Mouse (Mus musculus): Measurements from ENCODE around the gene Dpep3. TPM values are rescaled to one million over a fixed set of nuclear protein-coding genes. Genes with fewer than 3 reads are reported as not detected.
"Not testable (repeated sequence)": the region's sequence is repeated elsewhere in the genome, so short reads cannot be mapped to it uniquely, and the experiment has no call there.

The Dpep3 gene
- not detected for polyA plus RNA-seq (2021)

DNA sequence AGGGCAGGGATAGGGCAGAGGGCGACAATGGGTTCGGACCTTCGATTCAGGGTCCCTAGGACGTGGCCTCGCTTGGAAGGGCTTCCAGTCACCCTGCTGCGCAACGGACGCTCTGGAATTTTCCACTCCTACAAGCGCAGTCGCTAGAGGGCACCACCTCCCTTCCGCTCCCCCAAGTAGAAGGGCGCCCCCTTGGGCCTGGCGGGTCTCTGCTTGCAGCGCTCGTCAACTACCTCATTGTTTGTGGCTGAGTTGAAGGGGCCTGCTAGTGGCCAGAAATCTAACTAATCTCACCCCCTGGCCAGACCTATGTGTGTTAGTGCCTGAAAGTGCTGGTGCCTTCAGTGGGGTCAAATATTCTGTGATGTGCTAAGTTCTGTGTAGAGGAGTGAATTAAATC is at the start of gene Dpep3:
TSS of gene Dpep3 (minus strand) at position 105 of the 400 bp plus-strand sequence.
- in situ Hi-C loops (cut with MboI; ENCODE audit: low pct_unique_long_range_greater_than_20kb): no loop called here
- no peak for TF ChIP-seq CTCF (IDR thresholded peaks at IDR 0.05)
- DNase-seq (ENCODE audit: low read depth, low spot score) (no peak), ATAC-seq (no peak)
- CTCF ChIA-PET: no interaction called here
- POLR2A ChIA-PET: no interaction called here
- H3K27me3 ChIP-seq: peaks cover 5% of the 10 kb centered on the region

DNA sequence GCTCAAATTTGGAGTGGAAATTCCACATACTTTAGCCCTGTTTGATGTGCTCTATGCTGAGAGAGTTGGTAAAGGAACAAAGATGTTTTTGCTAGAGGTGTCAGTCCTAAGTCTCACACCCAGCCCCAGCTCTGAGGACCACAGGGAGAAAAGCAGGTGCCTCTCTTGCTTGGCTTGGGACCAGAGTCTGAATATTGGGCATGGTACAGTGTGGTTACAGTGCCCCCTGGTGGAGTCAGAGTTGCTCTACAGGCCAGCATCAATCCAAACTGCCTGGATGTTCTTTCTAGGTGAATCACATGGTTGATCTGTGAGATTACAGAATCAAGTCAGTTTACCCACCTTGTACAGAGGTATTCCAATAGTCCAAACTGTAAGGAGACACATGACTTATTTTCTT is 43.3 kb upstream of the Dpep3 start:
- H3K27me3 ChIP-seq: no peaks in the 10 kb centered on the region
- ATAC-seq (no peak), DNase-seq (ENCODE audit: low read depth, low spot score) (no peak)
- in situ Hi-C loops (cut with MboI; ENCODE audit: low pct_unique_long_range_greater_than_20kb): no loop called here
- TF ChIP-seq CTCF (IDR thresholded peaks at IDR 0.05): peak; percentile 96
- ChIA-PET CTCF (interaction anchor here (0.6 to 1.7 kb wide), 12 partner anchors 12 to 252 kb away, joined by 3 to 6 read pairs (median 4); partner anchors contain the start of genes Dus2 and Nutf2), POLR2A (no interaction called here)

DNA sequence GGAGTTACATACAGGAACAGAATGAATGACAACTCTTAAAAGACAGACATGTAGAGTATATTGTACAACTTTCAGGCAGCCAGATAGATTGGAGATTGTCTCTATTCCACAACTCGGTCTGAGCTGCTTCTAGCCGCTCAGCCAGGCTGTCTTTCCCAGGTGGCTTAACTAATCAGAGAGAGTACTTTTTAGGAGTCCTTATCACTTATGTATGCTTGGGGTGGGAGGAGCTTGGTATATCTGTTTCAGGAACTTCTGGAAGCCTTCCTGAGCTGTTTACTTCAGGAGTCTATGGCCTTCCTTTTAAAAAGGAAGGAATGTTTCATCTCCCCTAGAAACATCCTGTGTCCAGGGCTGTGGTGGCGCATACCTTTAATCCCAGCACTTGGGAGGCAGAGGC is 38.8 kb upstream of the Dpep3 start:
- DNase-seq (ENCODE audit: low read depth, low spot score): no peak
- CTCF ChIA-PET: no interaction called here

DNA sequence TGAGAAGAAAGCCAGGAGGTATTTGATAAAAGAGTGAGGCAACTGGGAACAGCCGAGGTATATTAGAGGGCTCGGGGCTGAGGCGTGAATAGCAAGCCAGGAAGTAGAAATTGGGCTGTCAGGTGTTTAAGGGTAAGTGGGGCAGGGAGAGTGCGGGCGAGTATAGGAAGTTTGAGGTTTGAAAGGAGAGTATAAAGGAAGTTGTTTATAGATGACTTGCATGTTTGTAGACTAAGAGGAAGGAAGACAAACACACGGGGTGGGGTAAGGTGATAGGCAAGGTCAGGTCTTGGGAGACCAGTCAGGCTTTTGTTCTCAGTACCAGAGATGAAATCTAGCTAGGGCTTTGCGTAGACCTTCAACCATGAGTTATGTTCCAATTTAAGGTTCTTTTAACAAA is 37.9 kb upstream of the Dpep3 start:
- POLR2A ChIA-PET: no interaction called here
- no peaks in the 10 kb centered on the region for H3K27me3 ChIP-seq
- CTCF ChIA-PET: no interaction called here
- DNase-seq (ENCODE audit: low read depth, low spot score): no peak
- TF ChIP-seq CTCF (IDR thresholded peaks at IDR 0.05): no peak
- in situ Hi-C loops (cut with MboI; ENCODE audit: low pct_unique_long_range_greater_than_20kb): no loop called here
- no peak for ATAC-seq

More for the DNA sequence above, 38.8 kb upstream of the Dpep3 start:
- no peak for ATAC-seq
- TF ChIP-seq CTCF (IDR thresholded peaks at IDR 0.05): no peak
- POLR2A ChIA-PET: no interaction called here
- no peaks in the 10 kb centered on the region for H3K27me3 ChIP-seq
- in situ Hi-C loops (cut with MboI; ENCODE audit: low pct_unique_long_range_greater_than_20kb): no loop called here

DNA sequence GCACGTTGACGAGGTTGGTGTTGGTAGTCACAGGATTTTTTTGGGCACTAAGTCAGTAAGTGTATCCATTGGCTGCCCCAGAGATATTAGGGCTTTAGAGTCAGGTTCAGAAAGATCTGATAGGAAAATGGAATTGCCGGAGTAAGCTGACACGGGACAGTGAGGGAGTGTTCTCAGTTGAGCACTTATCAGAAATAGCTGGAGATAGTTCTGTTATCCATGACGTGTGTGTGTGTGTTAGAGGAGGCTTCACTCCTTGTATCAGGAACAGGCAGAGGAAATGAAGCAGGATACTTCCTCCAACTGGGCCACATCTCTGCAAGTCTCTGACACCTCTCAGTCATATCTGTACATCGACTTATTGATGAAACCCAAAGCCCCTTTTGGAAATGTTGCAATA is 37.1 kb upstream of the Dpep3 start:
- POLR2A ChIA-PET: no interaction called here
- TF ChIP-seq CTCF (IDR thresholded peaks at IDR 0.05): no peak
- CTCF ChIA-PET: no interaction called here
- H3K27me3 ChIP-seq: no peaks in the 10 kb centered on the region
- ATAC-seq: no peak
- in situ Hi-C loops (cut with MboI; ENCODE audit: low pct_unique_long_range_greater_than_20kb): no loop called here
- DNase-seq (ENCODE audit: low read depth, low spot score): no peak

DNA sequence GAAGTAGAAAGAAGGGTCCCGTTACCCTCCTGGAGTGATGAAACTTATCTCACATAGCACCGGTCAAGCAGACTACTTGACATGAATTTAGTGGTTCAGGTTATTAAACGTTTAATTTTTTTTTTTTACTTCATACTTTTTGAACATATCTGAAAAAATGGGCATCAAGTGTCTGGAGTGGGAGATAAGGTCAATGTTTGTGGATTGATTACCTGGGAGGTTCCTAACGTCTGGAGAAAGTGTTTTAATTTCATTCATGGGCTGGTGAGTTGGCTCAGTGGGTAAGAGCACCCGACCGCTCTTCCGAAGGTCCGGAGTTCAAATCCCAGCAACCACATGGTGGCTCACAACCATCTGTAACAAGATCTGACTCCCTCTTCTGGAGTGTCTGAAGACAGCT is 33.0 kb upstream of the Dpep3 start:
- ATAC-seq; H3K27me3 ChIP-seq; DNase-seq (ENCODE audit: low read depth, low spot score); in situ Hi-C loops (cut with MboI; ENCODE audit: low pct_unique_long_range_greater_than_20kb): not testable (repeated sequence)
- CTCF ChIA-PET: interaction anchor here (0.9 kb wide), 1 partner anchor 9 kb away, joined by 3 read pairs; no protein-coding TSS in a partner anchor
- TF ChIP-seq CTCF (IDR thresholded peaks at IDR 0.05): peak; percentile 13
- POLR2A ChIA-PET: interaction anchor here (0.8 kb wide), 1 partner anchor 168 kb away, joined by 3 read pairs; no protein-coding TSS in a partner anchor

DNA sequence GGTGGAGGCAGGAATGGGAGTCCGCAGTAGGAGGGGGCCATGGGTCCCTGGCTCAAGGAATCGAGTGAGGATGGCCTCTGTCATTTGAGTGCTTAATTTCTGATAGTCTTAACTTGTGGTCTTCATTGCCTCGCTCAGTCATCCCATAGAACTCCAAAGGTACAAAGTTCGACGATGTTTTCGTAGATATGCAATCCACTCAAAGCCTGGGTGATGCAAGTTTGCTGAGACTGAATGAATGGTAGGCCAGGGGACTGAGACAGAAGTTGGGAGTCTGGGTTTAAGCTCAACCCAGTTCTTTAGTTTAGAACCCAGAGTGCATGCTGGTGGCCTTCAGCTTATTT is 32.4 kb upstream of the Dpep3 start, which contains the start of gene Ddx28:
TSS of gene Ddx28 (minus strand) at position 240 of the 344 bp plus-strand sequence.
- ATAC-seq (no peak), DNase-seq (ENCODE audit: low read depth, low spot score) (no peak)
- ChIA-PET CTCF (no interaction called here), POLR2A (no interaction called here)
- no peak for TF ChIP-seq CTCF (IDR thresholded peaks at IDR 0.05)
- in situ Hi-C loops (cut with MboI; ENCODE audit: low pct_unique_long_range_greater_than_20kb): no loop called here
- no peaks in the 10 kb centered on the region for H3K27me3 ChIP-seq

DNA sequence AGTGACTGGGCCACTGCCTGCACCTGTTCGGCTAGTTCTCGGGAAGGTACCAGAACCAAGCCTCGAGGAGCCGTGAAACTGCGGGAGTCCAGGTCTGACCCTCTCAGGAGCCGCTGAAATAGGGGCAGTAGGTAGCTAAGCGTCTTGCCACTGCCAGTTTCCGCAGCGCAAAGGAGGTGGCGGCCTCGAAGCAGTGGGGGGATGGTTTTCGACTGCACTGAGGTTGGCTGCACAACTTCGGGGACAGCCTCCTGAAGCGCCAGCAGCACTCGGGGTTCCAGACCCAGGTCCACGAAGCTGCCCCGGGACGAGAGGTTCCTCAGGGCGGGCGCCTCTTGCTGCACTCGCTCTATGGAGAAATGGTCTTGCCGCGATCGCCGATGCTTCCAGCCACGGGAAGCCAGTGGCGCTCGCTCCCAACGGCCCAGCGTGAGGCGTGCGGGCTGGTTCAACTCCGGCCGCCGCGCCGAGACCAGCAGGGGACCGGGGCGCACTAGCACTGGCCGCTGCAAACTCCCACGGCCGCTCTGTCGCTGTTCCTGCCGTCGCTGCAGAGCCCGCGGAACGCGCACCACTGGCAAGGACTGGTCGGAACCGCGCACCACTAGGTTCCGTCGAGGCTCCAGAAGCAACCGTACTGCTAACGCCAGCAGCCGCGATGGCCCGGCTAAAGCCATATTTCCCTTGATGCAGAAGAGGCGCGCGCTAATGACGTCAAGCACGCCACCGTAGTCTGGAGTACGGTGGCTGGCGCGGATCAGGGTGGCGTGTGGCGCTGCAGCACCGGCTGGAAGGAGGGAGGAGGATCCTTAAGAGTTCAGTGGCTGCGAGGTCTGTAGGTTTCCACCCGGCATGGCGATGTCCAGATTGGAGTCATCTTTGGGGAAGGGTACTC is 31.8 kb upstream of the Dpep3 start:
- ATAC-seq (peak; percentile 88), DNase-seq (ENCODE audit: low read depth, low spot score) (peak; percentile 51)
- TF ChIP-seq CTCF (IDR thresholded peaks at IDR 0.05): no peak
- H3K27me3 ChIP-seq: no peaks in the 10 kb centered on the region
- ChIA-PET POLR2A (interaction anchor here (0.6 to 0.8 kb wide), 2 partner anchors 9 to 310 kb away, joined by 3 to 4 read pairs; no protein-coding TSS in a partner anchor), CTCF (interaction anchor here (1.0 to 1.5 kb wide), 4 partner anchors 9 to 28 kb away, joined by 3 to 4 read pairs (median 3); partner anchors contain the start of gene Dus2)
- in situ Hi-C loops (cut with MboI; ENCODE audit: low pct_unique_long_range_greater_than_20kb): no loop called here

DNA sequence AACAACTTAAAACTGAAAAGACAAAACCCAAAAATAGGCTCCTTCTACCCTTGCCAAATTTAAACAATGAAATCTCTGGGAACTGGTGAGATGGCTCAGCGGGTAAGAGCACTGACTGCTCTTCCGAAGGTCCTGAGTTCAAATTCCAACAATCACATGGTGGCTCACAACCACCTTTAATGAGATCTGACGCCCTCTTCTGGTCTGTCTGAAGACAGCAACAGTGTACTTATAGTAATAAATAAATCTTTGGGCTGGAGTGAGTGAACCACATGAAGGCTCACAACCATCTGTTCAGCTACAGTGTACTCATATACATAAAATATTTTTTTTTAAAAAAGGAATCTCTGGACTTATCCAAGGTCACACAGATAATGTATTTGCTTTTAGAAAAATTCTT is 28.7 kb upstream of the Dpep3 start:
- CTCF ChIA-PET: interaction anchor here (2.2 kb wide), 1 partner anchor 17 kb away, joined by 7 read pairs; the partner anchor contains the start of gene Dus2

DNA sequence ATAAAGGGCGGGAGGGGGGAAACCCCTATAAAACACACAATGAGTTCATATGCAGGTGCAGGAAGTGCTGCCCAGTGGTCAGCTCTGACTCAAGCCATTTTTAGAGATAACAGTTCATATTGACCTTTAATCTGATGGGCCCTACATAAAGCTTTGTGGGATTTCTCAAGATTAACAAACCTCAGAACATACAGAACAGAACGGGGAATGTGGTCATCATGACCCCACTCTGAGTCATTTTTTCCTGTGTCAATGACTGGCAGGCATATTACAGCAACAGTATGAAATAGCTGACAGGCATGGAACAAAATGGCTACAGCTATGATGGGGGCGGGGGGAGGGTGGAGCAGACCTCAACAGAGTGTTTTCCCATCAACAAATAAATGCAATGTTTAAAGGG is 27.9 kb upstream of the Dpep3 start:
- CTCF ChIA-PET: interaction anchor here (0.8 to 2.2 kb wide), 3 partner anchors 15 to 44 kb away, joined by 3 to 7 read pairs (median 3); partner anchors contain the start of gene Dus2
- peaks cover 5% of the 10 kb centered on the region for H3K27me3 ChIP-seq
- DNase-seq (ENCODE audit: low read depth, low spot score) (no peak), ATAC-seq (no peak)
- in situ Hi-C loops (cut with MboI; ENCODE audit: low pct_unique_long_range_greater_than_20kb): no loop called here
- POLR2A ChIA-PET: interaction anchor here (0.6 to 1.1 kb wide), 2 partner anchors 43 to 76 kb away, joined by 3 read pairs; no protein-coding TSS in a partner anchor
- no peak for TF ChIP-seq CTCF (IDR thresholded peaks at IDR 0.05)

More for the DNA sequence above, 28.7 kb upstream of the Dpep3 start:
- POLR2A ChIA-PET: interaction anchor here (1.1 kb wide), 1 partner anchor 44 kb away, joined by 3 read pairs; no protein-coding TSS in a partner anchor
- H3K27me3 ChIP-seq; ATAC-seq; DNase-seq (ENCODE audit: low read depth, low spot score); in situ Hi-C loops (cut with MboI; ENCODE audit: low pct_unique_long_range_greater_than_20kb): not testable (repeated sequence)
- peak; percentile 44 for TF ChIP-seq CTCF (IDR thresholded peaks at IDR 0.05)

DNA sequence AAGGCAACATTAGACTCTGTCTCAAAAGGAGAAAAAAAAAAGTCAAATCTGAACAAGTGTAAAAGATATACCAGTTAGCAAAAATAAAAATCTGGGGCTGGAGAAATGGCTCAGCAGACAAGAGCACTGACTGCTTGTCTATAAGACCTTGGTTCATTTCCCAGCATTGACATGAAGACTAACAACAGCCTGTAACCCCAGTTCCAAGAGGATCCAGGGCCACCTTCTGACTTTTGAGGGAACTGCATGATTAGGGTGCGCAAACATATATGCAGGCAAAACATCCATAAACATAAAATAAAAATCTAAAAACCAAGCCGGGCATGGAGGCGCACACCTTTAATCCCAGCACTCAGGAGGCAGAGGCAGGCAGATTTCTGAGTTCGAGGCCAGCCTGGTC is 27.2 kb upstream of the Dpep3 start:
- ATAC-seq: no peak
- peak; percentile 15 for TF ChIP-seq CTCF (IDR thresholded peaks at IDR 0.05)
- CTCF ChIA-PET: interaction anchor here (1.2 kb wide), 1 partner anchor 15 kb away, joined by 3 read pairs; no protein-coding TSS in a partner anchor

More for the DNA sequence above, 27.2 kb upstream of the Dpep3 start:
- no peak for DNase-seq (ENCODE audit: low read depth, low spot score)
- peaks cover 12% of the 10 kb centered on the region for H3K27me3 ChIP-seq
- POLR2A ChIA-PET: no interaction called here
- in situ Hi-C loops (cut with MboI; ENCODE audit: low pct_unique_long_range_greater_than_20kb): no loop called here

Measured in Patski (cell line).